Mouse (Mus musculus) forelimb bud, embryonic 11.5 days (tissue): ENCODE results near the gene Tmem184b.

Source experiments
- DNase-seq: peaks from one replicate; pipeline ENCODE4 v3.0.0-alpha.2; 2012; ENCODE audit warnings: low read depth, low spot score

Tmem184b gene

DNA sequence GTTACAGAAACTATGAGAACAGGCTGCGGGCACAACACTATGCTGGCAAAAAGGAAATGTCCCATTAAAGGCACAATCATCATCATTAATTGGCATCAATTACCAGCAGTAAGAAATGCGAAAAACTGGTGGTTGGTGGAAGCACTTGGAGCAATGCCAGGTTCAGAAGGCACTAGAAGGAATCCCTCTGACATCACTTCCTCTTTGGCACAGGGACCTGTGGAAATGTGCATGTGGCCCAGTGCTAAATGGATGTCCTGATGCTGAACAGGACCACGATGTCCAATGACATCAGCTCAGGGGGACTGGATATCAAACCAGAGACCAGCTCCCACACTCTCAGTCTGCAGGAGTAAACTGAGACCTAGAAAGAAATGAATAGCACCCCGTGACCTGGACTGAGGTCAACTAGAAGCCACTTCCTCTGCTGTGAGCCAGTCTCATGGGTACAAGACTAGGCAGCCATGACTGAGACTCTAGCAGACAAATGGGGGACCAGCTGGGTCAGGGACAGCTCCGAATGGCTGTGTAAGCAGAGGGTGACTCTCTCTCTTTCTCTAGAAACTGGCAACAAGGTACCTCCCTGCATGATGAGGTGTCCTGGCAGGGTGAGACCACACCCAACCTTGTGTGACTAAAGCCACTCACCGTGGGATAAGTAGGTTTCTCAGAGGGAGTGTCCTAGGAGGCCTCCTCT is 60.6 kb downstream of the Tmem184b start:
- no peak for DNase-seq

DNA sequence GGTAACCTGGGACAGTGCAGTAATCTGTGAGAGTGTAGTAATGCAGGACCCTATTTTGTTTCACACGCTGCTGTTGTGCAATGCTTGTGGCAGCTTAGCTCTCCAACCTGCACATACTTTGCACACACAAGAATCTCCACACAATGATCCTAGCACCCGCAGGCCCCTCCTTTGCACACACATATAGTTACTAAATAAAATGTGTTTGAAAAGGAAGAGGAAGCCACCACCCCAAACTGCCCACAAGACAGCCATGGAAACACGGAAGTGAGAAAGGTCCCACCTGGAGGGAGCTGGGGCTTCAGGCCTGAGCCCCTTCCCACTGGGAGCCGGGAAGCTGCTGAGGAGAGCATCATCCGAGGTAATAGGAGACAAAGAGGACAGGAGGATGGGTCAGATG is 64.4 kb downstream of the Tmem184b start:
- DNase-seq, result no peak

DNA sequence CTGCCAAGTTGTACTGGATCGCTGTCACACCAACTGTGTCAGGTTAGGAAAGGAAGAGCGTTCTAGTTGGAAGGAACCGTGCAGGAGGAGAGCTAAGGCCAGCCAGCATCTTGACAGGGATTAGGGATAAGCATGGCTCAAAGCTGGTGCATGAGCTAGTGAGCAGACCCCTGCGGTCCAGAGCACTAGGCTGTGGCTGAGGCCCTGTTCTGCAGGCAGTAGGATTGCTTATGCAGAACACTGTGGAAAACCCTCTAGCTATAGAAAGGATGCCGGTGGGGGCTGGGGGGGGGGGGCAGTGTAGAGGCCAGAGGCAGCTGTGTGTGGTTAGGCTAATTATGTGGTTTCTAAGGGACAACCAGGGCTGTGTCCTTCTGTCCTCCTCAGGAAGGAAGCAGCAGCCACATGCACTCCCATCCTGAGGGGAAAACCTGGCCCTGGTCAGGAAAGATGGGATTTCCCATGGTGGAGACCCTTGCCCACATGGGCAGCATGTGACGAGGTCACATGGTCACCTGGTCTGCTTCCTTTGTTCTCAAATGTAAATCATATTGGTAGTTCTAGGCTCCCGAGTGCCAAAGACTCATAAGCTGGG is 68.2 kb downstream of the Tmem184b start:
- no peak for DNase-seq

DNA sequence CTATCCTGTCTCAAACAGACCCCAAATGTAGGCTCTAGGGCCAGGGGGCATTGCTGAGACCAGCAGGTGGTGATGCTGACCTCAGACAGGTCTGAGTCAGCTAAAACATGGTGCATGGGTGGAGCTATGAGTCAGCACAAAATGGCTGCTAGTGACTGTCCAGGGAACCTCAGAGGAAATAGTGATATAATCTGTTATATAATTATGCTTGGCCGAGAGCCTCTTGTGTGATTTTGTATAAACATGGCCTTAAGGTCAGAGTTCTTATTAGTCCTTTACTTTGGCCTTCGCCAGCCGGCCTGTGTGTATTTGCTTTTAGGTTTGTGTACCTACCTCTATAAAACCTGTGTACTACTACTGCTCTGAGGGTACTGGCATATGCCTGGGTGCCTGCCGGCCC is 70.0 kb downstream of the Tmem184b start:
- no peak for DNase-seq

DNA sequence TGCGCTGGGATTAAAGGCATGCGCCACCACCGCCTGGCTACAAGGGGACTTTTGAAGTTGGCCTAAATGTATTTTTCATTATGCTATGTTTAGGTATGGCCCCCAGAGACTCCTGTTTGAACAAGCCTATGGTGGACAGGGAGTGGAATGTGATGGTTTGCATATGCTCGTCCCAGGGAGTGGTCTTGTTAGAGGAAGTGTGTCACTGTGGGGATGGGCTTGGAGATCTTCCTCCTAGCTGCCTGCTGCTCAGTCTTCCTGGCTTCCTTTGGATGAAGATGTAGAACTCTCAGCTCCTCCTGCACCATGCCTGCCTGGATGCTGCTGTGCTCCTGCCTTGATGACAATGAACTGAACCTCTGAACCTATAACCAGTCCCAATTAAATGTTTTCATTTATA is 72.8 kb downstream of the Tmem184b start:
- no peak for DNase-seq

DNA sequence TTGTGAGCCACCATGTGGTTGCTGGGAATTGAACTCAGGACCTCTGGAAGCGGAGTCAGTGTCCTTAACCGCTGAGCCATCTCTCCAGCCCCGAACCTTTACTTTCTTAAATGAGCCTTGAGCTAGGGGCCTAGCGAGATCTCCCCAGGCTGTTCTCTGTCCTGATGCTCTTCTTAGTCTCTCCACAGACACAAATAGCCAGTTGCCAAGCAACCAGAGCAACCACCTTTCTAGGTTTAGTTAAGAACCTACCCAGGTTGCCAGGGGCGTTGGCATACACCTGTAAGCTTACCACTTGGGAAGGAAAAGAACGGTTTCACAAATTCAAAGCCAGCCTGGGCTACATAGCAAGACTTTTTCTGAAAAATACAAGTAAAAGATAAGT is 73.4 kb downstream of the Tmem184b start:
- DNase-seq, result no peak

DNA sequence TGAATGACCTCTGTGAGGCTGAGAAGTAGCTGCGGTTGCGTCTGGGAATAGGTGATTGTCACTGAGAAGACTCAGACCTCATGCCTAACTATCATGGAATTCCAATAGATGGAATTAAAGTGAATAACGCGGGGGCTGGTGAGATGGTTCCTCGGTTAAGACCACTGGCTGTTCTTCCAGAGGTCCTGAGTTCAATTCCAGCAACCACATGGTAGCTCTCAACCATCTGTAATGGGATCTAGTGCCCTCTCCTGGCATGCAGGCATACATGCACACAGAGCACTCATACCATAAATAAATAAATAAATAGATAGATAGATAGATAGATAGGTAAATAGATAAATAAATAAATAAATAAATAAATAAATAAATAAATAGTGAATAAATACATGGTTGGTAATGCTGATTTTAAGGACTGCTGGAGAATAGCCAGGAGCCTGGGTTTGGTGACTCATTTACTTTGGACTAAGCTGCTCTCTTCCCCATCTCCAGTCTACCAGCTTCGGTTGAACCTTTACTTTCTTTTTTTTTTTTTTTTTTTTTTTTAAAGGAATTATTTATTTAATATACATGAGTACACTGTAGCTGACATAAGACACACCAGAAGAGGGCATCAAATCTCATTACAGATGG is 73.9 kb downstream of the Tmem184b start:
- no peak for DNase-seq

DNA sequence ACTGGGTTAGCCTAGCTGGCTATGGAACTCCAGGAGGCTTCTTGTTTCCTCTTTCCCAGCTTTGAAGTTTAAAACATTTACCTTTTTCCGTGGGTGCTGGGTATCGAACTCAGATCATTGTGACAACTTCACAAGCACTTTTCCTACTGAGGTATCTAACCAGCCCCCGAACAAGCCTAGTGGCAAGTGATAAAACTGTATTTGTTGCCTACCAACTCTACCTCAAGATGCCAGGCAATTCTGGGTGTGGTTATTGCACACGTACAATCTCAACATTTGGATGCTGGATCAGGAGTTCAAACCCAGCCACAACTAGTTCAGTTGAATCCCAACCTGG is 74.5 kb downstream of the Tmem184b start:
- DNase-seq, result no peak

DNA sequence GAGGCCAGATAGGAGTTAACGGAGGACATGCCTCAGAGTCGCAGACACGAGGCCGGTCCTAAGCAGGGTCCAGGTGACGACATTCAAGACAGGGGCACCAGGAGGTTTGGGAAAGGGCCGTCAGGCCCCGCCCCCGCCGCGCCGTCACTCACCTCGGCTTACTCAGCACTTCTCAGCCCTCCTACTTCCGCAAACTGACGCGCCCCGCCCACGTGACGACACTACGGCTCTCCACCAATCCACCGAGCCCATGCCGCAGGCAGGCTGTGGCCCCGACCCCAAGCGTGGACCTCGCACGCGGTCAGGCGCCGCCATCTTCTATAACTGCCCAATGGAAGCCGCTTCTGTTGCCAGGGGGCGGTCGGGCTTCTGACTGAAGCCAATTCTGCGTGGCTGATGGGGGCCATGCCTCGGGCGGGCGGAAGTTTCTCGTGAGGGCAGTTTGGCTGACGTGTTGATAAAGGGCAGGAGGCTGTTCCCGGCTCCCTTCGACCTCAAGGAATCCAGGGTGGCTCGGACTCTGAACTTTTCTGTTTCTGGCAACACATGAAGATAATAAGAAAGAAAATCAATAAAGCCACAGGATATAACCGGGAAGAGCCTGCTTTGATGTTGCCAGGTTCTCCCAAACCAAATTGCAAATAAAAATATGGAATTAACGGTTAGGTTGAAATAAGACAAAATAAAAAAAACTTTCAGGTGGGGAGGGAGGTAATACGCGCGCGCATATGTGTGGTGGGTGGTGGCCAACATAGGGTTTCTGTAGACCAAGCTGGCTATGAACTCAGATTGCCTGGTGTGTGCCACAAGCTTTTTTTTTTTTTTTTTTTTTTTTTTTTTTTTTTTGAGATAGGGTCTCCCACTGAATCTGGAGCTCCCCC is 75.1 kb downstream of the Tmem184b start, which contains the start of gene Pla2g6:
Gene Pla2g6 (minus strand): TSS at position 333 of the 881 bp plus-strand sequence.
- DNase-seq, result peak; percentile 99

DNA sequence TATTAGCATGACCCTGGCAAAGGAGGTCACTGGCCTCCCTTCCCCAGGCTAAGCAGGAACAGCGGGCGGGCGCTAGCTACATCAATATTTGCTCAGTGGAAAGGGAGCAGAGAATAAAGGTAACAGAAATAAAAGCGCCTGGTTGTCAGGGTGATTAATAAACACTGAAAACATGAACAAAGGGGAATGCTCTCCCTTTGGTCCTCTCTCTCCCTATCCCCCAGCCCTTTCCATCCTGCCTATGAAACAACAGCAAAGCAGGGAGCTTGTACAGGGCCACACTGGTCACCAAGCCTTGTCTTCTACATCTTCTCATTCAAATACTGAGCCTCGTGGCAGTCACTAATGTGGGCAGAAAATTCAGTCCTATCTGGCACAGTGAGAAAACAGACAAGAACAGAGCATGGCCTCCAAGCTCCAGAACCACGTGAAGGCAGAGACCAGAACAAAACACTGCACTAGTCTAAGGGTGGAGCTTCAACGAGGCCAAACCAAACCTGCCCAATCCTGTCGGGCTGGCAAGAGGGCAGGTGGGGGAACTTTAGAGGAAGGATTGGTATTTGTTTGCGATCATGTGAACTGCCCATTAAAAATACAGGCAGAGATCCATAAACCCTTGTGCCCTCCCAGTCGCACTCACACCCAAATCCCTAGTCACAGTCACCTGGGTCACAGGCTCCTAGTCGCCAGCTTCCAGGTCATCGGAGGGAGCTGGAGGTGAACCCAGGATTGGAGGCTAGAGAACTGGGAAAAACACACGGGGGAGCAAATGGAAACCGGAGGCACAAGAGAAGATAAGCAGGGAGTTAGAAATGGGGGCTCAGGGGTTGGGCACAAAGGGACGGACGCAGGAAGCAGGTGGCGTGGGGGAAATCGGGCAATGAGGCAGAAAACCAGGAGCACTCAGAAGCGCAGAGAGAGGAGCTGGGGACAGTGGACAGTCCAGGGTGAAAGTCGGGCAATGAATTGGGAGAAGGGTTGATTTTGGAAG is 76.1 kb downstream of the Tmem184b start:
- DNase-seq, result peak; percentile 56

DNA sequence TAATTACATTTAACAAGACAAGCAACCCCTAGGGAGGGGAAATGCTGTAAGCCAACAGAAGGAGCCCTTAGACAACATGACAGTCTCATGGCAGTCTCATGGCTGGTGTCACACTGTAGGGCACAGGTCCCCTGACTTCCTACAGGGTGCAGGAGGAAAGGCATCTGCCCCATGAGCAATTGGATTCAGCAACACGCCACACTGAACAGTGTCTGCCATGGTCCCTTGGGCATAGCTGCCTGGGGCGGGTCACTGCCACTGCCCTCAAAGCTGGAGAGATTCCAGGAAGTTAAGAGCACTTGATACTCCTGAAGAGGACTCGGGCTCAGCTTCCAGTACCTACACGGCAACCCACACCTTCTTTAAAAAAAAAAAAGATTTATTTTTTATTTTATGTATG is 77.1 kb downstream of the Tmem184b start:
- no peak for DNase-seq

DNA sequence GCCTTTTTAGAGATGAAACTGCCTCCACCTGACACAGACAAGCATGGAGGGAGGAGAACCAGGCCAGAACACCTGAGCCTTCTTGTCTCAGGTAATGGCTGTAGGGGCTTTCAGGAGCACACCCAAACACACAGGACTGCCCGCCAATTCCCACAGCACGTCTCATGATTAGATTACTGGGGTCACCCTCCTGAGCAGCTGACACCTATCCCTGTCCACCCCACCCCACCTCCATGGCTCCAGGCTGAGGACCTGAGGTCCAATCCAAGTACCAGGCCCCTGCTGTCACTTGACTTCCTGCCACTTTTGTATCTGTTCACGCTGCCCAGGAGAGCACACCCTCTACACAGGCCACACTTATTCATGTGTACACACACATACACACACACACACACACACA is 77.6 kb downstream of the Tmem184b start:
- DNase-seq, result no peak

DNA sequence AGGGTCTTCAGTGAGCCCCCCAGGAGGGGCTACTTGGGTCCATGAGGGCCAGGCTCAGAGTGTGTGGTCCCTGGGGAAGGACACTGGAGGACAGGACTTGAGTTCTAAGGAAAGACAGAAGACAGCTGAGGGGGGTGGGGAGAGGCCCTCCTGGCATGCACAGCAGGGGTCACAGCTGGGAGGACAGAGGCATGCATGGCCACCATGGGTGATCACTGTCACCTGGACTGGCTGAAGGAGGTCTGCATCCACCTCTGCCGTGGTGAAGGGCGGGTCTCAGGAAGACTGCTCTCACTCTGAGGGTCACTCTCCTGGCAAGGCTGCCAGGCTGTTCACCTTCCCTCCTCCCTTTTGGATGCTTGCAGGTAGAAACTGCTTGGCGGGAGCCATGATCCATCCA is 79.0 kb downstream of the Tmem184b start:
- DNase-seq, result no peak

DNA sequence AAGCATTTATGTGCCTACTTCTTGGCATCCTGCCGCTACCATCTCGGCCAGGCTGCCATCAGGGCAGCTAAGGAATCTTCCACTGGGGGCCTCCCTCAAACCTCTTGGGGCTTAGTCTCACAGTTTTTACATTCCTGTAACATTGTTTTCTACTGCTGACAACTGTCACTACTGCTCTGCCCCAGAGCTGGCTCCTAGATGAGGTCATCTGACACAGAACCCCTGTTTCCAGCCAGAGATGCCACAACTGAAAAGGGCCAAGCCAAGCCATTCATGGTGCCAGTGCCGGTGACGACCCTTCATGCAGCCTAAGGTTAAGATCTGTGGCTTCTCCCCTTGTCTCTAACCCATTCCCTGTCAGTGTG is 79.6 kb downstream of the Tmem184b start:
- no peak for DNase-seq

DNA sequence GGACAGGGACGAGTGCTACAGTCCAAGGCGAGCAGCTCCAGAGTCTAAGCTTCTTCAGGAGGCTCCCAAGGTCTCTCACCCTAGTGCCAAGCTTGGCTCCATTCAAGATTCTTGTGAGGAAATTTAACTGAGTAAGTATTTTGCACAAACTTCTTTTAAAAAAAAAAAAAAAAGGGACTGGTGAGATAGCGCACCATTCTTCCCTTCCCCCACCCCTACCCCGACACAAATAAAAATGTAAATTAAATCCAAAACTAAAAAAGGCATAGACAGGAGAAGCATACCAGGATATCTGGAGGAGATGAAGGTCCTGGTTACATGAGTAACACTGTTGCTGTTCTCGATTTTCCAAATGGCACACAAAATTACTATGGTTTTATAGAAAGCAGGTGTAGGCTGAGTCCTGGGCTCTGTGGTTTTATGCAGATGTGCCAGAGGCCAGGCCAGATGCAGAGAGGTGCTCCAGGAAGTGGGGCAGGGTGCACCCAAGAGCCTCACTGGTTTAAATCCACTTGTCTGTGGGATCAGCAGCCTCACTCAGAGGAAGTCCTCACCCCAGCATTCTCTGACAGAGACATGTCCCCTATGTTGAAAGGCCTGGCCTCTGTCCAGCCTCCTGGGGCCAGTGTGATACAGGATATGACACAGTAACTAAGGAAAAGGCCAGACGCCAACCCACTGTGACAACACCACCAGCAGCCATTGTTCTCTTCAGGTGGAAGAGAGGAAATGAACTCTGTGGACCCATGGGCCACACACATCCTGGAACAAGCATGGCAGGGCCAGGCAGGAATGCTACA is 80.2 kb downstream of the Tmem184b start:
- no peak for DNase-seq

DNA sequence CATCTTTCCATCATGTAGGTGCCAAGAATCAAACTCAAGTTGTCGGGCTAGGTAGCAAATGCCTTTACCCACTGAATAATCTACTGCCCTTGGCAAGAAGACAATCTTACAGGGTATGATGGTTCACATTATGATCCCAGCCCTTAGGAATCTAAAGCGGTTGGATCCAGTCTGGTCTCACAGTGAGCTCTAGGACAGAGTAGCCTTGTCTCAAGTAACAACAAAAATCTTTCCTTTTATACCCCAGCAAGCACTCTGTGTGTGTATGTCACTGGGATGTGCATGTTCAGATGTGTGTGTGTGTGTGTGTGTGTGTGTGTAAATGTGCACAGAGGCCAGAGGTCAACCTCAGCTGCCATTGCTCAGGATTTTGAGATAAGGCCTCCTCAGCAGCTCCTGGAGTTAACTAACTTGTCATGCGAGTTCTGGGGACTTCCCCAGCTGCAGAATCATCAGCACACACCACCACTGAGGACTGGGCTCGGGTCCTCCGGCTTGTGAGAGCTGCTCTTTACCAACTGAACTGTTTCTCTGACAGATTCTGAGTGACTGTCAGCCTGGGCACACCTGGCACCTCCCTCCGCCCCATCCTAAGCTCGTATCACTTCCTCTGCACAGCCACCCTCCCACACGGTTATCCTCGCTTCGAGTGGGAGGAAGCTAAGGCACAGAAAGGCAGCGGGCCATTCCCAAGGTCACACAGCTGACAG is 80.9 kb downstream of the Tmem184b start:
- no peak for DNase-seq

DNA sequence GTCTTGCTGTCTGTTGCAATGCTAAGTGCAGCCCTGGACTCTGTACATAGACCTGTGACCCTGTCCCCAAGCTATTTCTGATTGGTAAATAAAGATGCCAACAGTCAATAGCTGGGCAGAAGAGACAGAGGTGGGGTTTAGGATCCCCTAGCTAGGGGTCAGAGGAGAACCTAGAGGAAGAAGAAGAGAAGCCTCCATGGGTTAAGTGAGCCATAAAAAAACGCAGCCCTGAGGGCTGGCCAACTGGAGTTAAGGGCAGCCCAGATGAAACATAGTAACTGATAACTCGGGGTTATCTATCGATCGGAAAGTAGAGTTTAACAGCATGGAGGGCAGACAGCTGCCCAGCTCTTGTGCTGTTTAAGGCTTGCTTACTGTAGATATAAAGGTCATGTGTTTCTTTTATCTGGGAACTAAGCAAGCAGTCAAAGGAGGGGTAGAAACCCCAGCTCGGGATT is 81.6 kb downstream of the Tmem184b start:
- no peak for DNase-seq

DNA sequence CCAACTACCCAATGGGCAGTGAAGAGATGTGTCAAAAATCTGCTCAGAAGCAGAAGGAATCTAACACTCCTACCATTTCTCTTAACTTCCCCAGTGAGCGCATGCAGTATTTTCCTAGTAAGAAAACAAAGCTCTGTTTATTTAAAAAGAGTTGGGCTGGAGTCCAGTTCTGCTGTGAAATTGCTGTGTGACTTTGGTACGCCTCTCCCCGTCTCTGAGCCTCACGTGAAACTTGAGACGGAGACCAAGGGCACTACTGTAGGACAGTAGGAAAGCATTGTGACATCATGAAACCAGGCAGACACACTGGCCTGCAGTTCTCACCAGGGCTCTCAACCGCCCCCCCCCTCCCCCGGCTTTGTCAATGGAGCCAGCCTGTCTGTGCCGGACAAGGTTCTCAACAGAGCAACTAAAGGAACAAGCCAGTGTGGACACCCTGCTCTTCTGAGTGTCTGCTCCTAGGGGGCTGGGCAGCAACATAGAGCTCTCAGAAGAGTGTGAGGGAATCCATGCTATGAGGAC is 89.5 kb downstream of the Tmem184b start:
- no peak for DNase-seq
